Mouse (Mus musculus) intestine, postnatal 0 days (tissue): ENCODE results near the gene Gm49378. TPM values are rescaled to one million over a fixed set of nuclear protein-coding genes. Genes with fewer than 3 reads are reported as not detected.

Experiments used
- ATAC-seq: fragments of 200-750 bp; cut with Nextera tagmentation; 2 replicates; pipeline ENCODE4 v1.8.0; 2017; ENCODE audit warnings: mild to moderate bottlenecking, moderate TSS enrichment, moderate library complexity
- H3K27ac ChIP-seq: fragments of 300-500 bp; sonication (generic); 2 replicates; pipeline ENCODE4 v1.5.1; 2014; ENCODE audit warnings: mild to moderate bottlenecking, low read depth, low read length, moderate library complexity
- H3K27me3 ChIP-seq: fragments of 300-500 bp; sonication (generic); replicated peaks from 2 replicates; pipeline ENCODE4 v1.6.1; 2014; ENCODE audit warnings: low read length, mixed read lengths; ENCODE audit not compliant: control insufficient read depth, insufficient read depth
- H3K36me3 ChIP-seq: fragments of 300-500 bp; sonication (generic); 2 replicates; pipeline ENCODE4 v1.6.1; 2014; ENCODE audit warnings: mild to moderate bottlenecking, moderate library complexity; ENCODE audit not compliant: control insufficient read depth, insufficient read depth
- H3K4me1 ChIP-seq: fragments of 300-500 bp; sonication (generic); replicated peaks from 2 replicates; pipeline ENCODE4 v1.6.1; 2014; ENCODE audit warnings: antibody characterized with exemption, low read length, mixed read lengths; ENCODE audit not compliant: control insufficient read depth, insufficient read depth
- H3K4me2 ChIP-seq: fragments of 300-500 bp; sonication (generic); replicated peaks from 2 replicates; pipeline ENCODE4 v1.6.1; 2014; ENCODE audit warnings: low read depth, mild to moderate bottlenecking, moderate library complexity
- H3K4me3 ChIP-seq: fragments of 300-500 bp; sonication (generic); 2 replicates; pipeline ENCODE4 v1.5.1; 2014; ENCODE audit warnings: low read depth, low read length
- H3K9ac ChIP-seq: fragments of 300-500 bp; sonication (generic); 2 replicates; pipeline ENCODE4 v1.6.1; 2014; ENCODE audit warnings: mild to moderate bottlenecking, low read depth, low read length
- H3K9me3 ChIP-seq: fragments of 300-500 bp; sonication (generic); 2 replicates; pipeline ENCODE4 v1.6.1; 2016; ENCODE audit warnings: mixed run types; ENCODE audit not compliant: control insufficient read depth
- CTCF ChIP-seq: sonication (generic); IDR thresholded peaks from 2 replicates; pipeline ENCODE4 v1.5.1; 2016; ENCODE audit warnings: low read depth, mild to moderate bottlenecking, control low read depth, antibody characterized with exemption, moderate library complexity
- WGBS: fragments of 180-500 bp; shearing (Covaris S2); extraction: QIAGEN DNeasy Blood & Tissue Kit; methylation state at CpG from one replicate; pipeline ENCODE4 v1.1.7; 2014; 5-methylcytosine and 5-hydroxymethylcytosine counted together
- polyA plus RNA-seq: library from polyadenylated mRNA; unstranded; fragments of >200 nt; fragmentation: Nextera tagmentation; extraction: Ambion mirVana; gene quantifications from 2 replicates; pipeline ENCODE4 v1.2.1, GENCODE M21; 2015

Gm49378 gene
- polyA plus RNA-seq, result 2.3 and 2.7 TPM in 2 replicates

DNA sequence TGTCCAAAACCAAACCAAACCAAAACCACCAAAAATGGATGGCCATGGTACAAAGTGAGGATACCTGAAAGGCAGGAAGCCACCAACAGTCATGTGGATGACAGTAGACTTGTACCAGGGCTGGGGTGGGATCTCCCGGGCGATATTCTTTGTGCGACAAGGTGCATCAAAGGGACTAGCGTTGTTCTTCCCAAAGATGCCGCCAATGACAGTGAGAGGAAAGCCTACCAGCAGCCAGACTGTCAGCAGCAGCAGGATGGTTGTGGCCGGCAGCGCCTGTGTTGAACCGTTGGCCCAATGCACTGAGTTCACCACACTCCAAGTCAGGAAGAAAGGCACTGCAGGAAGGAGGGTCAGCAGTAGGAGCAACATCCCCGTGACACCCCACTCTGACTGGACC is at the start of gene Gm49378:
Gm49378 (minus strand) TSS at position 101 of the 400 bp plus-strand sequence.
- WGBS, result 96% methylated on average over 9 of the region's 9 CpGs
- Histone ChIP-seq H3K4me2 (no peak within 1 kb of the TSS), H3K4me3 (no peak within 1 kb of the TSS), H3K36me3 (peaks cover 48% of the 10 kb centered on the region), H3K9me3 (no peaks in the 10 kb centered on the region), H3K9ac (no peak within 1 kb of the TSS), H3K4me1 (peaks cover 5% of the 10 kb centered on the region; the same call in 1 of the 2 replicates), H3K27ac (no peak within 1 kb of the TSS), H3K27me3 (no peaks in the 10 kb centered on the region)
- no peak for TF ChIP-seq CTCF
- no peak for ATAC-seq

DNA sequence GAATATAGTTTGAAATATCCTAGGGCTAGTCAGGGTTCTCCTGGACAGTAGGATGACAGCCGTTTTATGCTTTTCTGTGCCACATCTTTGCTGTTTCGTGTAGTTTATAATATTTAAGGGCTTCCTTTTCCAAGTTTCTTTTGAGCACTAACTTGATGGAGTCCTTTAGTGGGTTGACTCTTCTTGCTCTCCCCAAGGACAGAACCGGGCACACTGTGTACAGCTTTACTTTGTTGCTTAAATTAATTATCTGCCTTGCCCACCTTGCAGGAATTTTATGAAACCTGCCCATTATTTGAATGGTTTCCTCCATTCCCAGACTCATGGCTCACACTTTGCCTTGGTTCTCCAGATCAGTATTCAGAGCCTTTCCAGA is 44.4 kb upstream of the Gm49378 start:
- whole genome bisulfite sequencing, result 8% methylated on average over 3 of the region's 3 CpGs
- Histone ChIP-seq H3K4me1 (no peaks in the 10 kb centered on the region), H3K27ac (no peak overlapping the region), H3K9ac (no peak overlapping the region), H3K4me3 (peak overlapping the region; percentile 66), H3K27me3 (no peaks in the 10 kb centered on the region), H3K4me2 (peak overlapping the region; percentile 81), H3K36me3 (peaks cover 25% of the 10 kb centered on the region), H3K9me3 (no peaks in the 10 kb centered on the region)
- peak; percentile 2; the same call in 1 of the 2 replicates for ATAC-seq
- no peak for TF ChIP-seq CTCF

DNA sequence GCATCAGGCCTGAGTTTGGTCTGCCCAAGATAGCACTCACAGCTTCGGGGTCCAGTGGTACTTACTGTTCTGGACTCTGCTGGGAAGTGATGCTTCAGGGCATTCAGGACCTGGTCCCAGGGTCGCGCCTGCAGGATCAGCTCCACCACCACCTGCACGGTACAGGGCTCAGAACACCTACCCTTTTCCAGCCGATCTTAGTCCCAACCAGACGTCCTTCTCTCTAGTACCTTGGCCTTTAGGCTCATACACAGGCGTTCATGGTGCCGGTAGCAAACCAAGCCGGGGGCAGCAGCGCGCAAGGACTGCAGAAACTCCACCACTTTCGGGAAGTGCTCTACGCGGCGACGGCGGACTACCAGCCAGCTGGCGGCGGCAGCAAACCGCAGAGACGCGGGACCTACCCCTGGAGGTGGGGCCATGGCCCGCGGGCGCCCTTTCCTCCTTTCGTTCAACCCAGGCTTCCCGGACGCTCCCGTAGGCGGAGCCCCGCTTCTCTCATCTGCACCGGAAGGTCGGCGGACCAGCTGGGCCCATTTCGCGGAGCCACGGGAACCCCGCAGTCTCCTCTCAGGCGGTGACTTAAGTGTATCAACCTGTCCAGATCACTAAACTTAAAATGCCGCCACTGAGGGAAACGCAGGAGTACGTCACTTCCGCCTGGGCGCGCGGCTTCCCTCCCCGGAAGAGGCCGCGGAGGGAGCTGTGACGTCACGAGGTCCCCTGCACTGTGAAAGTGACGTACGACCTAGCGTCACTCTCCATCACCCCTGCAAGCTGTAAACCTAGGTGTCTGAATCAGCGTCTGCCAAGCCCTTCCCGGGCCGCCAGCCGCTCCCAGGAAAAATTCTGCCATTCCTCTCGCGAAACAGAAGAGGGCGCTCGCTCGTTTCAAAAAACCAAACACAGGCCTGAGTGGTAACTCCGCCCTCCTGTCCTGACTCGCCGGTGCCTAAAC is 43.7 kb upstream of the Gm49378 start, which contains the start of gene Tinf2:
Tinf2 (minus strand) TSS at position 661 of the 958 bp plus-strand sequence.
- H3K4me2 ChIP-seq, result peak within 1 kb of the TSS; percentile 81
- under 1% methylated on average over 66 of the region's 66 CpGs for WGBS
- H3K4me1 ChIP-seq, result no peaks in the 10 kb centered on the region
- H3K9ac ChIP-seq, result peak within 1 kb of the TSS; percentile 56
- no peaks in the 10 kb centered on the region for H3K27me3 ChIP-seq
- H3K36me3 ChIP-seq, result peaks cover 32% of the 10 kb centered on the region
- no peaks in the 10 kb centered on the region for H3K9me3 ChIP-seq
- TF ChIP-seq CTCF, result peak; percentile 89
- H3K4me3 ChIP-seq, result peak within 1 kb of the TSS; percentile 66
- H3K27ac ChIP-seq, result peak within 1 kb of the TSS; percentile 87
- ATAC-seq, result peak; percentile 98

DNA sequence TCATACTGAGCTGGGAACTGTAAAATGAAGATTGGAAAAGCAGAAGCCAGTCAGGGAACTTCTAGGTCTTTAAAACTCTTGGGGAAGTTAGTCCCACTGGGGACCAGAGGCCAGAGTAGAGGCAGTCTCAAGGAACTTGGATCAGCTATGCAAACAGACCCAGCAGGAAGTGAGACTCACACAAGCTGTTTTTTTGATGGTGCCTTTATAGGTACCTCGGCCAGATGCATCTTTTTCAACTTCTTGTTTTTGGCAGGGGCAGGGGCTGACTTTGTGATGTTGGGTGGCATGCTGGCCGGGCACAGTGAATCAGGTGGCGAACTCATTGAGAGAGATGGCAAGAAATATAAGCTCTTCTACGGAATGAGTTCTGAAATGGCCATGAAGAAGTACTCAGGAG is 39.9 kb upstream of the Gm49378 start:
- H3K36me3 ChIP-seq, result peaks cover 48% of the 10 kb centered on the region
- H3K27ac ChIP-seq, result no peak overlapping the region; the same call in 1 of the 2 replicates

DNA sequence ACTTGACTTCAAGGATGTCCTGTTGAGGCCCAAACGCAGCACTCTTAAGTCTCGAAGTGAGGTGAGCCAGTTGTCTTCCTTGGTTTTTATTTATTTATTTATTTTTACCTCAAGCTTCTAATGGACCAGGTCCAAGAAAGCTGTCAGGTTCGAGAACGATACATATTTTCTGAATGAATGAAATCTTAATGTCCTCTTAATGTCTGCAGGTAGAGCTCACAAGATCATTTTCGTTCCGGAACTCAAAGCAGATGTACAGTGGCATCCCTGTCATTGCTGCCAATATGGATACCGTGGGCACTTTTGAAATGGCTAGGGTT is 35.0 kb upstream of the Gm49378 start:
- TF ChIP-seq CTCF, result no peak
- H3K36me3 ChIP-seq, result peaks cover 27% of the 10 kb centered on the region; the same call in 1 of the 2 replicates
- no peaks in the 10 kb centered on the region for H3K27me3 ChIP-seq
- H3K9ac ChIP-seq, result no peak overlapping the region
- peak overlapping the region; percentile 84 for H3K4me2 ChIP-seq
- H3K4me1 ChIP-seq, result no peaks in the 10 kb centered on the region
- ATAC-seq, result no peak
- H3K27ac ChIP-seq, result peak overlapping the region; percentile 17; the same call in 1 of the 2 replicates
- H3K4me3 ChIP-seq, result peak overlapping the region; percentile 64
- 69% methylated on average over 7 of the region's 7 CpGs for WGBS
- H3K9me3 ChIP-seq, result no peaks in the 10 kb centered on the region

More for the DNA sequence above, 39.9 kb upstream of the Gm49378 start:
- H3K9ac ChIP-seq, result no peak overlapping the region
- TF ChIP-seq CTCF, result no peak
- no peaks in the 10 kb centered on the region for H3K9me3 ChIP-seq
- no peaks in the 10 kb centered on the region for H3K27me3 ChIP-seq
- no peak for ATAC-seq
- H3K4me1 ChIP-seq, result no peaks in the 10 kb centered on the region
- no peak overlapping the region for H3K4me2 ChIP-seq
- H3K4me3 ChIP-seq, result no peak overlapping the region
- 90% methylated on average over 4 of the region's 4 CpGs for WGBS
